Mouse (Mus musculus) CD4-positive helper T cell, adult 2 months (primary cell): Measurements from ENCODE around the gene Cpm.

Experiments
- DNase-seq: peaks from one replicate; pipeline ENCODE4 v3.0.0-alpha.2; 2012; ENCODE audit warnings: low read depth, missing footprints, low spot score

Cpm gene

GRCm38 (mm10) chr10:117674359-117675019, 45.2 kb downstream of the Cpm start:
- DNase-seq, result no peak

GRCm38 (mm10) chr10:117675096-117676035, 46.1 kb downstream of the Cpm start:
- DNase-seq, result peak; percentile 79

- peak; percentile 24 for DNase-seq
Measured at GRCm38 (mm10) chr10:117676036-117676643, 46.8 kb downstream of the Cpm start.

- DNase-seq, result peak; percentile 63
Measured at GRCm38 (mm10) chr10:117676644-117677313, 47.5 kb downstream of the Cpm start.

- DNase-seq, result peak; percentile 59
Measured at GRCm38 (mm10) chr10:117677494-117678236, 48.4 kb downstream of the Cpm start.

GRCm38 (mm10) chr10:117678357-117678756, 49.1 kb downstream of the Cpm start:
- no peak for DNase-seq

GRCm38 (mm10) chr10:117679029-117679686, 49.9 kb downstream of the Cpm start:
- DNase-seq, result no peak

- DNase-seq, result no peak
Measured at GRCm38 (mm10) chr10:117679963-117680473, 50.7 kb downstream of the Cpm start.

- no peak for DNase-seq
Measured at GRCm38 (mm10) chr10:117680868-117681513, 51.7 kb downstream of the Cpm start.

- no peak for DNase-seq
Measured at GRCm38 (mm10) chr10:117681543-117681942, 52.2 kb downstream of the Cpm start.

- DNase-seq, result peak; percentile 28
Measured at GRCm38 (mm10) chr10:117681999-117682857, 52.9 kb downstream of the Cpm start.

GRCm38 (mm10) chr10:117682858-117683733, 53.8 kb downstream of the Cpm start:
- DNase-seq, result no peak

- no peak for DNase-seq
Measured at GRCm38 (mm10) chr10:117683734-117684037, 54.4 kb downstream of the Cpm start.

GRCm38 (mm10) chr10:117684298-117685170, 55.2 kb downstream of the Cpm start:
- DNase-seq, result no peak

- DNase-seq, result no peak
Measured at GRCm38 (mm10) chr10:117685171-117685848, 56.0 kb downstream of the Cpm start.

GRCm38 (mm10) chr10:117685849-117686591, 56.7 kb downstream of the Cpm start:
- DNase-seq, result no peak
